Mouse (Mus musculus) neural tube, embryonic 14.5 days (tissue): Measurements from ENCODE around the gene Stk38l. TPM values are rescaled to one million over a fixed set of nuclear protein-coding genes. Genes with fewer than 3 reads are reported as not detected.

Experiments used
- ATAC-seq: fragments of 200-750 bp; cut with Nextera tagmentation; 2 replicates; pipeline ENCODE4 v1.8.0; 2017; ENCODE audit warnings: low read depth, mild to moderate bottlenecking, moderate TSS enrichment, moderate library complexity
- H3K27ac ChIP-seq: fragments of 300-500 bp; sonication (generic); 2 replicates; pipeline ENCODE4 v1.5.1; 2014; ENCODE audit warnings: low read depth, mild to moderate bottlenecking, control low read depth, low read length, moderate library complexity, mixed read lengths
- H3K27me3 ChIP-seq: fragments of 300-500 bp; sonication (generic); 2 replicates; pipeline ENCODE4 v1.6.1; 2014; ENCODE audit warnings: low read length; ENCODE audit not compliant: control insufficient read depth, insufficient read depth
- H3K36me3 ChIP-seq: fragments of 300-500 bp; sonication (generic); 2 replicates; pipeline ENCODE4 v1.6.1; 2014; ENCODE audit warnings: low read length, mixed read lengths; ENCODE audit not compliant: control insufficient read depth, insufficient read depth
- H3K4me1 ChIP-seq: fragments of 300-500 bp; sonication (generic); 2 replicates; pipeline ENCODE4 v1.6.1; 2014; ENCODE audit warnings: low read length; ENCODE audit not compliant: control insufficient read depth, insufficient read depth
- H3K4me2 ChIP-seq: fragments of 300-500 bp; sonication (generic); 2 replicates; pipeline ENCODE4 v1.6.1; 2014; ENCODE audit warnings: mild to moderate bottlenecking, low read depth, low read length, control low read depth
- H3K4me3 ChIP-seq: fragments of 300-500 bp; sonication (generic); 2 replicates; pipeline ENCODE4 v1.5.1; 2014; ENCODE audit warnings: low read depth, low read length, control low read depth, mixed read lengths
- H3K9ac ChIP-seq: fragments of 300-500 bp; sonication (generic); replicated peaks from 2 replicates; pipeline ENCODE4 v1.6.1; 2014; ENCODE audit warnings: low read depth, mild to moderate bottlenecking, control low read depth, low read length, mixed read lengths
- H3K9me3 ChIP-seq: fragments of 300-500 bp; sonication (generic); 2 replicates; pipeline ENCODE4 v1.6.1; 2016; ENCODE audit warnings: low read length; ENCODE audit not compliant: control insufficient read depth
- WGBS: fragments of 180-500 bp; shearing (Covaris S2); extraction: QIAGEN DNeasy Blood & Tissue Kit; methylation state at CpG from one replicate; pipeline ENCODE4 v1.1.7; 2014; 5-methylcytosine and 5-hydroxymethylcytosine counted together
- polyA plus RNA-seq: library from polyadenylated mRNA; unstranded; fragments of >200 nt; fragmentation: Nextera tagmentation; extraction: Ambion mirVana; gene quantifications from 2 replicates; pipeline ENCODE4 v1.2.1, GENCODE M21; 2014

Gene Stk38l
- polyA plus RNA-seq, 1 experiment from 2014 or later: 13.9 TPM

- H3K36me3 ChIP-seq: no peaks in the 10 kb centered on the region
- no peak overlapping the region for H3K4me2 ChIP-seq
- ATAC-seq: no peak
- H3K9me3 ChIP-seq: no peaks in the 10 kb centered on the region
- no peaks in the 10 kb centered on the region for H3K4me1 ChIP-seq
- no peak overlapping the region for H3K9ac ChIP-seq
- H3K27ac ChIP-seq: no peak overlapping the region
- 50% methylated on average over 5 of the region's 5 CpGs for WGBS
- no peaks in the 10 kb centered on the region for H3K27me3 ChIP-seq
- no peak overlapping the region for H3K4me3 ChIP-seq
Observed at GRCm38 (mm10) chr6:146697767-146698166, 27.0 kb upstream of the Stk38l start.

- Histone ChIP-seq H3K4me1 (no peaks in the 10 kb centered on the region), H3K4me3 (no peak overlapping the region), H3K27ac (no peak overlapping the region), H3K36me3 (no peaks in the 10 kb centered on the region), H3K4me2 (no peak overlapping the region), H3K9ac (no peak overlapping the region), H3K27me3 (no peaks in the 10 kb centered on the region), H3K9me3 (no peaks in the 10 kb centered on the region)
- ATAC-seq: no peak
- WGBS: 88% methylated on average over 4 of the region's 4 CpGs
Observed at GRCm38 (mm10) chr6:146698376-146698775, 26.4 kb upstream of the Stk38l start.

- WGBS: 100% methylated on average over 1 of the region's 1 CpGs
- Histone ChIP-seq H3K36me3 (no peaks in the 10 kb centered on the region), H3K27ac (no peak overlapping the region), H3K9me3 (no peaks in the 10 kb centered on the region), H3K4me1 (no peaks in the 10 kb centered on the region), H3K27me3 (no peaks in the 10 kb centered on the region), H3K9ac (no peak overlapping the region), H3K4me3 (no peak overlapping the region), H3K4me2 (no peak overlapping the region)
- no peak for ATAC-seq
Observed at GRCm38 (mm10) chr6:146700461-146700860, 24.3 kb upstream of the Stk38l start.

- Histone ChIP-seq H3K4me2 (no peak overlapping the region), H3K27ac (no peak overlapping the region), H3K27me3 (no peaks in the 10 kb centered on the region), H3K36me3 (no peaks in the 10 kb centered on the region), H3K9me3 (no peaks in the 10 kb centered on the region), H3K4me1 (no peaks in the 10 kb centered on the region), H3K9ac (no peak overlapping the region), H3K4me3 (no peak overlapping the region)
- ATAC-seq: no peak
- WGBS: 69% methylated on average over 11 of the region's 11 CpGs
Observed at GRCm38 (mm10) chr6:146702126-146702881, 22.5 kb upstream of the Stk38l start.

- no peak overlapping the region for H3K27ac ChIP-seq
- H3K27me3 ChIP-seq: no peaks in the 10 kb centered on the region
- no peak overlapping the region for H3K9ac ChIP-seq
- no peak for ATAC-seq
- 88% methylated on average over 3 of the region's 3 CpGs for WGBS
- no peak overlapping the region for H3K4me3 ChIP-seq
- no peaks in the 10 kb centered on the region for H3K36me3 ChIP-seq
- H3K4me1 ChIP-seq: no peaks in the 10 kb centered on the region
- no peaks in the 10 kb centered on the region for H3K9me3 ChIP-seq
- H3K4me2 ChIP-seq: no peak overlapping the region
Observed at GRCm38 (mm10) chr6:146703351-146703750, 21.4 kb upstream of the Stk38l start.

GRCm38 (mm10) chr6:146705631-146706030, 19.2 kb upstream of the Stk38l start:
- no peak overlapping the region for H3K9ac ChIP-seq
- no peak for ATAC-seq
- H3K27ac ChIP-seq: no peak overlapping the region
- no peaks in the 10 kb centered on the region for H3K9me3 ChIP-seq
- no peak overlapping the region for H3K4me2 ChIP-seq
- no peaks in the 10 kb centered on the region for H3K27me3 ChIP-seq
- H3K4me3 ChIP-seq: no peak overlapping the region
- WGBS: 93% methylated on average over 1 of the region's 1 CpGs
- no peaks in the 10 kb centered on the region for H3K4me1 ChIP-seq
- no peaks in the 10 kb centered on the region for H3K36me3 ChIP-seq

GRCm38 (mm10) chr6:146719606-146720005, 5.2 kb upstream of the Stk38l start:
- no peaks in the 10 kb centered on the region for H3K36me3 ChIP-seq
- no peak for ATAC-seq
- no peaks in the 10 kb centered on the region for H3K9me3 ChIP-seq
- no peak overlapping the region for H3K4me3 ChIP-seq
- no peaks in the 10 kb centered on the region for H3K27me3 ChIP-seq
- no peak overlapping the region for H3K27ac ChIP-seq
- 86% methylated on average over 1 of the region's 1 CpGs for WGBS
- no peak overlapping the region for H3K4me2 ChIP-seq
- H3K9ac ChIP-seq: no peak overlapping the region
- H3K4me1 ChIP-seq: no peaks in the 10 kb centered on the region

GRCm38 (mm10) chr6:146723805-146724204, 990 bp upstream of the Stk38l start:
- Histone ChIP-seq H3K9ac (no peak overlapping the region), H3K36me3 (no peaks in the 10 kb centered on the region), H3K9me3 (no peaks in the 10 kb centered on the region), H3K4me2 (no peak overlapping the region), H3K27ac (no peak overlapping the region), H3K4me1 (no peaks in the 10 kb centered on the region), H3K27me3 (no peaks in the 10 kb centered on the region), H3K4me3 (no peak overlapping the region)
- ATAC-seq: no peak
- WGBS: 98% methylated on average over 3 of the region's 3 CpGs

- Histone ChIP-seq H3K27me3 (no peaks in the 10 kb centered on the region), H3K4me1 (no peaks in the 10 kb centered on the region), H3K9me3 (no peaks in the 10 kb centered on the region), H3K4me3 (peak overlapping the region; percentile 77), H3K4me2 (peak overlapping the region; percentile 76), H3K27ac (peak overlapping the region; percentile 78), H3K36me3 (no peaks in the 10 kb centered on the region), H3K9ac (peak overlapping the region; percentile 74)
- under 1% methylated on average over 29 of the region's 30 CpGs for WGBS
- peak; percentile 64 for ATAC-seq
Observed at GRCm38 (mm10) chr6:146725384-146725791, 593 bp downstream of the Stk38l start.
